Mouse (Mus musculus) myocyte (in vitro differentiated cells): ENCODE data around the gene Ube2l6.

Source experiments
- CEBPB ChIP-seq: IDR thresholded peaks from 2 replicates; pipeline ENCODE4 v1.6.1; 2011; ENCODE audit warnings: mild to moderate bottlenecking, moderate library complexity; ENCODE audit not compliant: poor library complexity, insufficient read depth, severe bottlenecking
- E2F4 ChIP-seq: IDR thresholded peaks from one replicate; pipeline ENCODE4 v1.6.1; 2011; ENCODE audit warnings: mild to moderate bottlenecking, control low read depth, moderate library complexity; ENCODE audit not compliant: insufficient read depth
- MYOD1 ChIP-seq, 3 experiments: IDR thresholded peaks; one replicate each; pipeline ENCODE4 v1.6.1; 2011; ENCODE audit warnings: control low read depth in 2 of 3, low read depth in 2 of 3, mild to moderate bottlenecking in 2 of 3, moderate library complexity in 1 of 3; ENCODE audit not compliant: insufficient read length in 2 of 3, control insufficient read depth in 1 of 3
- POLR2A ChIP-seq: IDR thresholded peaks from one replicate; pipeline ENCODE4 v1.6.1; 2011; ENCODE audit warnings: low read depth, mild to moderate bottlenecking, control low read depth, moderate library complexity; ENCODE audit not compliant: insufficient read length
- POLR2AphosphoS2 ChIP-seq: IDR thresholded peaks from one replicate; pipeline ENCODE4 v1.6.1; 2011; ENCODE audit warnings: low read depth, control low read depth; ENCODE audit not compliant: insufficient read length
- TCF12 ChIP-seq: IDR thresholded peaks from one replicate; pipeline ENCODE4 v1.6.1; 2011; ENCODE audit warnings: mild to moderate bottlenecking, control low read depth; ENCODE audit not compliant: poor library complexity, insufficient read depth, severe bottlenecking
- TCF3 ChIP-seq: IDR thresholded peaks from one replicate; pipeline ENCODE4 v1.6.1; 2011; ENCODE audit warnings: low read depth, control low read depth; ENCODE audit not compliant: insufficient read length

GRCm38 (mm10) chr2:84812676-84813075 lies 14.0 kb downstream of the Ube2l6 start:
- TF ChIP-seq POLR2A, result no peak
- TF ChIP-seq CEBPB, result no peak
- no peak for TF ChIP-seq POLR2AphosphoS2
- TF ChIP-seq TCF12, result no peak
- TF ChIP-seq E2F4, result no peak
- TF ChIP-seq MYOD1 (IDR thresholded peaks at IDR 0.05; ENCODE audit: control insufficient read depth in 1 of 3, insufficient read length in 2 of 3, low read depth in 2 of 3), result no peak
- no peak for TF ChIP-seq TCF3
